Mouse (Mus musculus) intestine, postnatal 0 days (tissue): ENCODE data around the gene Clasrp. TPM values are rescaled to one million over a fixed set of nuclear protein-coding genes. Genes with fewer than 3 reads are reported as not detected.

ENCODE experiments used
- ATAC-seq: fragments of 200-750 bp; cut with Nextera tagmentation; 2 replicates; pipeline ENCODE4 v1.8.0; 2017; ENCODE audit warnings: mild to moderate bottlenecking, moderate TSS enrichment, moderate library complexity
- H3K27ac ChIP-seq: fragments of 300-500 bp; sonication (generic); 2 replicates; pipeline ENCODE4 v1.5.1; 2014; ENCODE audit warnings: mild to moderate bottlenecking, low read depth, low read length, moderate library complexity
- H3K27me3 ChIP-seq: fragments of 300-500 bp; sonication (generic); replicated peaks from 2 replicates; pipeline ENCODE4 v1.6.1; 2014; ENCODE audit warnings: low read length, mixed read lengths; ENCODE audit not compliant: control insufficient read depth, insufficient read depth
- H3K36me3 ChIP-seq: fragments of 300-500 bp; sonication (generic); 2 replicates; pipeline ENCODE4 v1.6.1; 2014; ENCODE audit warnings: mild to moderate bottlenecking, moderate library complexity; ENCODE audit not compliant: control insufficient read depth, insufficient read depth
- H3K4me1 ChIP-seq: fragments of 300-500 bp; sonication (generic); replicated peaks from 2 replicates; pipeline ENCODE4 v1.6.1; 2014; ENCODE audit warnings: antibody characterized with exemption, low read length, mixed read lengths; ENCODE audit not compliant: control insufficient read depth, insufficient read depth
- H3K4me2 ChIP-seq: fragments of 300-500 bp; sonication (generic); replicated peaks from 2 replicates; pipeline ENCODE4 v1.6.1; 2014; ENCODE audit warnings: low read depth, mild to moderate bottlenecking, moderate library complexity
- H3K4me3 ChIP-seq: fragments of 300-500 bp; sonication (generic); 2 replicates; pipeline ENCODE4 v1.5.1; 2014; ENCODE audit warnings: low read depth, low read length
- H3K9ac ChIP-seq: fragments of 300-500 bp; sonication (generic); 2 replicates; pipeline ENCODE4 v1.6.1; 2014; ENCODE audit warnings: mild to moderate bottlenecking, low read depth, low read length
- H3K9me3 ChIP-seq: fragments of 300-500 bp; sonication (generic); 2 replicates; pipeline ENCODE4 v1.6.1; 2016; ENCODE audit warnings: mixed run types; ENCODE audit not compliant: control insufficient read depth
- CTCF ChIP-seq: sonication (generic); IDR thresholded peaks from 2 replicates; pipeline ENCODE4 v1.5.1; 2016; ENCODE audit warnings: low read depth, mild to moderate bottlenecking, control low read depth, antibody characterized with exemption, moderate library complexity
- WGBS: fragments of 180-500 bp; shearing (Covaris S2); extraction: QIAGEN DNeasy Blood & Tissue Kit; methylation state at CpG from one replicate; pipeline ENCODE4 v1.1.7; 2014; 5-methylcytosine and 5-hydroxymethylcytosine counted together
- polyA plus RNA-seq: library from polyadenylated mRNA; unstranded; fragments of >200 nt; fragmentation: Nextera tagmentation; extraction: Ambion mirVana; gene quantifications from 2 replicates; pipeline ENCODE4 v1.2.1, GENCODE M21; 2015

The Clasrp gene
- polyA plus RNA-seq, 1 experiment from 2014 or later, result 14.8 TPM

DNA sequence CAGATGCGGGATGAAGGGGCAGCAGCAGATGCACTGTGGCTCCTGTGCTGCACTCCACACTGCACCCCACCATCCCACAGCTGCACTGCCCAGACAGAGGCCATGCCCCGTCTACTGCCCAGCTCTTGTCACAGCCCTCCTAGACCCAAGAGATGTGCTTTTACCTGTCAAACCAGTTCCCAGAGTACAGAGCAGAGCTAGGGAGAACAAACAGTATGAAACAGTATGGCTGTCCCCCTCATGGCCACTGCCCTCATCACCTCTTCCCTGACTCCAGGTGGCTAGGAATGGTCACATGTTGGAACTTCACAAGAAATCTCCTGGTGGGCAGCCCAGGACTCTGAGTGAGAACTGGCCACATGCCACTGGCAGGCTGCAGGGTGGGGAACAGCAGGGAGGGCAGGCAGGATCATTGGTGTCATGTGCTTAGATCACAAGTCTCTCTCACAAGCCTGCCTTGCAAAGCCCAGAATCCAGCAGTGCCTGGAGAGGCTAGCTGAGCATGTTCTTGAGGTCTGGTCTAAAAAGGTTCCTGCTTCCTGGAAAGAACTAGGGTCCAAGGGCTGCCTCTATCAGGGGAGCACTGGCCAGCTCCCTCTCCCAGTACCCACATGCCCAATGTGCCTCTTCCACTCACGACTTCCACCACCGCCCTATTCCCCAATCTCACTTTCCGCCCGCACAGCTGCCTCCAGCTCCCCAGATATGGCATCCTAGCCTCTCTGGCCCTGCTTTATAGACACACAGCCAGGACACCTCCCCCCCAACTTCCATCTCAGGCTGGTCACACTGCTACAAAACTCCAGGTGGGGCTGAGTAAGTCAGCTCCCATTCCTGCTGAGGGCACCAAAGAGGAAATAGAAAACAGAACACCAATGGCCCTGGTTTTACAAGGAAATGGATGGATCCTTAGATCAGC, 46.0 kb downstream of the Clasrp start:
- H3K4me3 ChIP-seq, result no peak overlapping the region
- TF ChIP-seq CTCF, result no peak
- peaks cover 12% of the 10 kb centered on the region; the same call in 1 of the 2 replicates for H3K4me1 ChIP-seq
- no peak overlapping the region for H3K9ac ChIP-seq
- H3K27ac ChIP-seq, result peak overlapping the region; percentile 15; the same call in 1 of the 2 replicates
- no peak overlapping the region; the same call in 1 of the 2 replicates for H3K4me2 ChIP-seq
- H3K36me3 ChIP-seq, result peaks cover 12% of the 10 kb centered on the region; the same call in 1 of the 2 replicates
- no peak for ATAC-seq
- no peaks in the 10 kb centered on the region for H3K9me3 ChIP-seq
- H3K27me3 ChIP-seq, result no peaks in the 10 kb centered on the region
- WGBS, result 91% methylated on average over 6 of the region's 6 CpGs

DNA sequence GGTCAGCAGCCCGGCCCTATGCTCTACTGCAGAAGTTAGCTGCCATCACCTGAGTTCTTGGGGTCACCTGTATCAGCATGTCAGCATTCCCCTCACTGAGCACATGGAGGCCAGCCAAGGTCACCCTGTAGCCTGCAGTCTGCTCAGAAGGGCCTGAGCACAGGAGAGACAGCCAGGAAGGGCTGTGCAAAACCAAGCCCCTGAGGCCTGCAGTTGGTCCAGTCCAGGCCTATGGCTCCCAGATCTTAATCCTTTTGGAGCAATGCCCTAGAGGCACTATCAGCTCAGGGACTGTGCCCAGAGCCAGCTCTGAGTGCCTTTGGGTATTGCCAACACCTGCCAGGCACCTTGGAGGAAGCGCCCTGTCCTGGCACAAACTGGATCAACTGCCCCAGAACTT, 47.2 kb downstream of the Clasrp start:
- Histone ChIP-seq H3K4me3 (no peak overlapping the region), H3K36me3 (peaks cover 12% of the 10 kb centered on the region; the same call in 1 of the 2 replicates), H3K27ac (no peak overlapping the region; the same call in 1 of the 2 replicates), H3K27me3 (no peaks in the 10 kb centered on the region), H3K9me3 (no peaks in the 10 kb centered on the region), H3K9ac (no peak overlapping the region), H3K4me1 (peaks cover 17% of the 10 kb centered on the region; the same call in 1 of the 2 replicates), H3K4me2 (no peak overlapping the region)
- no peak for TF ChIP-seq CTCF
- no peak for ATAC-seq
- WGBS, result 90% methylated on average over 2 of the region's 2 CpGs

DNA sequence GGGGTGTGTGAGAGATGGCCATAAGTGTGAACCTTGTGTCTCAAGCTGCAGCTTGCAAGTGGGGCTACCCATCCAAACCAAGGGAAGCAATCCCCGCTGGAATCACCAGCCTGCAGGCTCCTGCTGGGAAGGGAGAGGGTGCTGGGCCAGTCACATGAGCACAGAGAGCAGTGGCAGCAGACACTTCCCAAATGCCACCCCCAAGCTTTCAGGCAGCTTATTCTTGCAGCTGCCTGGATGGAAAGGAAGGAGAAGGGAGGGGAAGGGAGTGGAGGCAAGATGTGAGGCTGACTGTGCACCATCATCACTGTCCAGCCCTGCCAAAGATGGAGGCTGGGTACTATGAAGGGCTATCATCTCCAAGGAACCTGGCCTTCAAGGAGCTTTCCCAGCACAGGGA, 50.1 kb downstream of the Clasrp start:
- Histone ChIP-seq H3K4me1 (peaks cover 13% of the 10 kb centered on the region; the same call in 1 of the 2 replicates), H3K27me3 (no peaks in the 10 kb centered on the region), H3K36me3 (peaks cover 12% of the 10 kb centered on the region; the same call in 1 of the 2 replicates), H3K27ac (no peak overlapping the region), H3K4me3 (no peak overlapping the region), H3K4me2 (no peak overlapping the region), H3K9me3 (no peaks in the 10 kb centered on the region), H3K9ac (no peak overlapping the region)
- no peak for ATAC-seq
- no peak for TF ChIP-seq CTCF
- 80% methylated on average over 1 of the region's 1 CpGs for WGBS

DNA sequence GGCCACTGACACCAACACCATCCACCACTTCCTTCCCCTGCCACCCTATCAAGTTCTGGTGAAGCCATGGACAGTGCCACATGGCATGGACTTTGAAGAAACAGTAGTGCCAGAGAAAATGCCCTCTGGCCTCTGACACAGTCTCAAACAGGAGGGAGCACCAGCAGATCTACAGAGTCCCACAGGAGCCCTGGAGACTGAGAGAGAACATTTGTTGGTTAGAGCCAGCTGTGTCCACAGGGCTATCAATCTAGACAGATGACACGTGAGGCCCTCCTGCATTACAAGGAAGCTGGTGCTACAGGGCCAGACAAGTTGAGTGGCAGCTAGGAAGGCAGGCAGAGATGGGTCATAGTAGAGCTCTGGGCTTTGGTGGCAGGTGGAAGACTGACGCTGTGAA, 51.8 kb downstream of the Clasrp start:
- Histone ChIP-seq H3K9me3 (no peaks in the 10 kb centered on the region), H3K4me3 (no peak overlapping the region), H3K27ac (peak overlapping the region; percentile 57), H3K27me3 (no peaks in the 10 kb centered on the region), H3K4me1 (peaks cover 15% of the 10 kb centered on the region; the same call in 1 of the 2 replicates), H3K4me2 (no peak overlapping the region), H3K36me3 (peaks cover 12% of the 10 kb centered on the region; the same call in 1 of the 2 replicates), H3K9ac (0 out of 2 replicates have a peak overlapping the region, but pooled peaks have one; percentile 11)
- no peak for TF ChIP-seq CTCF
- 32% methylated on average over 2 of the region's 2 CpGs for WGBS
- peak; percentile 68 for ATAC-seq

DNA sequence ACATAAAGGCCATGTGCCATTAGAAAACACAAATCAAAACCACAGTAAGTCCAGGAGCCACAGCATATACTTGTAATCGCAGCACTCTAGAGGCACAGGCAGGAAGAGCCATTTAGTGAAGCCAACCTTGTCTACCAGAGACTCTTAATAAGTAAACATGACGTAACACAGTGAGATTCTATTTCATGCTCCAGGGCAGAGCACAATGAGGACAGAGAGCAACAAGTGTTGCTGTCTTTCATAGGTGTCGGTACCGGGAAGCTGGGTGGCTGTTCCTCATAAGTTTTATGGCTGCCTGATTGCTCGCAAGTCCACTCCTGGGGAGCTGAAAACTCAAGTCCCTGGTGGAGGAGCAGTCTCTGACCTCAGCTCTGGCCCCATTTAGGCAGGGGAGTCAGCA, 52.7 kb downstream of the Clasrp start:
- Histone ChIP-seq H3K27me3 (no peaks in the 10 kb centered on the region), H3K9me3 (no peaks in the 10 kb centered on the region), H3K36me3 (peaks cover 12% of the 10 kb centered on the region; the same call in 1 of the 2 replicates), H3K4me1 (peaks cover 15% of the 10 kb centered on the region; the same call in 1 of the 2 replicates), H3K9ac (0 out of 2 replicates have a peak overlapping the region, but pooled peaks have one; percentile 11), H3K4me2 (peak overlapping the region; percentile 6; the same call in 1 of the 2 replicates), H3K4me3 (no peak overlapping the region), H3K27ac (peak overlapping the region; percentile 57; the same call in 1 of the 2 replicates)
- peak; percentile 25; the same call in 1 of the 2 replicates for ATAC-seq
- TF ChIP-seq CTCF, result no peak
- WGBS, result 42% methylated on average over 5 of the region's 5 CpGs

DNA sequence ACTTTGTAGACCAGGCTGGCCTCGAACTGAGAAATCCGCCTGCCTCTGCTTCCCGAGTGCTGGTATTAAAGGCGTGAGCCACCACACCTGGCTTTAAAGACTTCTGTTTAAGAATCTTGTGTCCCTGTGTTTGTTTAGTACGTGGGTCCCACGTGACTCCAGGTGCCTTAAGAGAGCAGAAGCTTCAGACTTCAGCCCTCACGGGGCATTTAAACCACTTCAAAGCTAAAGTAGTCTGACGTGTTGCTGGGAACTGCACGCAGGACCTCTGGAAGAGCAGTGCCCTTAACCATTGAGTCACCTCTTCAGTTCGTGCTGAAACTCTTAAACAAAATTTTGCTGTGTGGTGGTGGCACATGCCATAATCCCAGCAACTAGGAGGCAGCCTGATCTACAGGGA, 54.9 kb downstream of the Clasrp start:
- Histone ChIP-seq H3K36me3 (peaks cover 8% of the 10 kb centered on the region; the same call in 1 of the 2 replicates), H3K4me1 (peaks cover 15% of the 10 kb centered on the region; the same call in 1 of the 2 replicates), H3K9ac (no peak overlapping the region), H3K27ac (no peak overlapping the region), H3K4me3 (no peak overlapping the region), H3K4me2 (no peak overlapping the region), H3K27me3 (no peaks in the 10 kb centered on the region), H3K9me3 (no peaks in the 10 kb centered on the region)
- WGBS, result 61% methylated on average over 10 of the region's 10 CpGs
- no peak for TF ChIP-seq CTCF
- no peak for ATAC-seq
